Mouse (Mus musculus) heart, adult 11 months (tissue): ENCODE measurements around the gene Pgm3.

ENCODE experiments used
- DNase-seq: peaks from one replicate; pipeline ENCODE4 v3.0.0; 2022

Gene Pgm3

DNA sequence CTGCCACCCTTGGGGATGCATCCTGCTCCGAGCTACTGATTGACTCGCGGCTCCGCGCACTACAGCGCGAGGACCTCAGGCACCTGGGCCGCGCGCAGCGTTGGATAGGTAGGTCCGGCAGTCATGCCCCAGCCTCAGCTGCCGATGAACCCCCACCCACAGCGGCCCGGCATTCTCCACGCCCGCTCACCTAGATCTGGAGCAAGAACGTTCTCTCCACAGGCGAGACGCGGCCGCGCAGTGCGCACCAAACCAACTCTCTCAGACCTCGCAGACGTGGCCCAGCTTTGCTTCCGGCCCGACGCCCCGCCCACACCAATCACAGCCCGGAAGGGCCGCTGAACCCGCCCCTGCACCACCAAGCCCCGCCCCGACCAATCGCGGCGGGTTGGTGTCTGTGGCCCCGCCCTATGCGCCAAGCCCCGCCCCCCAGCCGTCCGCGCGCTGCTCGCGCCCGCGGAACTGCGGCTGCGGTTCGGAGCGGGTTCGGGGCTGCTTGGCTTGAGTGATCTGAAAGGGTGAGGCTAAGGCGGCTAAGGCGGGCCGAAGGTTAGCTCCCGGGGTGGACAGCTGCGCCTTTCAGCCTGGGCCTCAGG is at the start of gene Pgm3, which contains the start of gene Rwdd2a:
Gene Pgm3 (minus strand): TSS at position 303 of the 596 bp plus-strand sequence.
Gene Rwdd2a (plus strand): TSS at position 452 of the 596 bp plus-strand sequence.
- DNase-seq, result peak; percentile 99

GRCm38 (mm10) chr9:86619341-86620139 is 47.9 kb upstream of the Pgm3 start:
- DNase-seq, result peak; percentile 72

DNA sequence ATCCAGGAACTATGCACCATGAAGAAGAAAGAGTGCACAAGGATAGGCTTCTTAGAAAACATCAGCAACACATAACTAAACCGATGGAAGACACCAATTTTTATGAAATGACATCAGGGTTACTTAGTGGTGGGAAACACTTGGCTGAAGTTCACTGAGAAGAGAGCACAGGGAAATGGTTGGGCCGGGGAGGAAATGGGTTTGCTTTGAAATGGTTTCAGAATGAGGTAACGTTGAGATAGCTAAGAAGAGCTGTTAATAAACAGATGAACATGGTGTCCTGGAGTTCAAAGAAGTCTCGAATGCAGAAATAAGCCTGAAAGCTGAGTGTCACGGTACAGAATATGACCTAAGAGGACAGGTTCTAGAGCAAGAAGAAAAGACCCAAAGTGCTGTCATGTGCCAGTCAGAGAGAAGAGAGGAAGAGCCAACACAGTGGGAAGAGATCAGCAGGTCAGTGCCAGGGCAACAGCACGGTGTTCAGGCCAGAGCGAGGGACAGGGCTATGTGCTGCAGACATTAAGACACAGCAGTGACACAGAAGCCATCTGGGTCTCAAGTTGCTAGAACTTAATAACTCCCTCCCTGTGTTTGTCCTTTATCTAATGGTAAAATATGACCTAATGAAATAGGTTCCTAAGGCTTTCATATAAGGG is 46.3 kb upstream of the Pgm3 start:
- DNase-seq, result peak; percentile 76

DNA sequence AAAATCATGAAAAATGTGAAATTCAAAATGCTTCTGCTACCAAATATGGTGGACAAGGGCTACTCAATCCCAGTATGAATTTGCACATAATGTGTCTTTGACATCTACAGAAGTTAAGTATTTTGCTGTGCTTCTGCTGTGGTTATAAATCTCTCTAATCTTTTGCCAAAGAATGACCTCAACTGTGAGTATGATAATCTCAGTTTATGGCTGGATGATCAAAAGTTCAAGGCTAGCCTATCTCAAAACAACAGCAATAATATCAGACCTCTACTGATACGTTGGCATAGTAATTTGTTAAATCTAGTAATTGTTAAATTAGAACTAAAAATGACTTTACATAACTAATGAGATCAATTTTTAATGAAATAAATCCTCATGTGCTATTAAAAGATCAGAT is 44.1 kb upstream of the Pgm3 start:
- DNase-seq, result no peak

GRCm38 (mm10) chr9:86612091-86612490 is 40.4 kb upstream of the Pgm3 start:
- DNase-seq, result peak; percentile 80

DNA sequence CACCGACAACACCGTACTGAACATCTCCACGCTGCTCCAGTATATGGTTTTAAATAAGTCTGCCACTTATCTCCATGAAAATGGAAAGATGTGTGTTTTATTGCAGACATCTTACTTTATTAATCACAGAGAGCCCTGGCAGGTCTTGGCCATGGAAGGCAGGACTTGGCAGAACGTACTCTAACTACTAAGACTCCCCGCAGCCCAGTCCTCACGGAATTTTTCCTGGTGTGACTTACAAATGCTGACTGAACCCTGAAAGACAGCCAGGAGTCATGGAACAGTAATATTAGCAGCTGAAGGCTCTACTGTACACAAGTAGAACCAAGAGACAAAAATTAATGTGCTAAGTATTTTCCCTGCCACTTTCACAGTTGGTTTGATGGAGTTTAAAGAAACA is 34.1 kb upstream of the Pgm3 start:
- peak; percentile 79 for DNase-seq

DNA sequence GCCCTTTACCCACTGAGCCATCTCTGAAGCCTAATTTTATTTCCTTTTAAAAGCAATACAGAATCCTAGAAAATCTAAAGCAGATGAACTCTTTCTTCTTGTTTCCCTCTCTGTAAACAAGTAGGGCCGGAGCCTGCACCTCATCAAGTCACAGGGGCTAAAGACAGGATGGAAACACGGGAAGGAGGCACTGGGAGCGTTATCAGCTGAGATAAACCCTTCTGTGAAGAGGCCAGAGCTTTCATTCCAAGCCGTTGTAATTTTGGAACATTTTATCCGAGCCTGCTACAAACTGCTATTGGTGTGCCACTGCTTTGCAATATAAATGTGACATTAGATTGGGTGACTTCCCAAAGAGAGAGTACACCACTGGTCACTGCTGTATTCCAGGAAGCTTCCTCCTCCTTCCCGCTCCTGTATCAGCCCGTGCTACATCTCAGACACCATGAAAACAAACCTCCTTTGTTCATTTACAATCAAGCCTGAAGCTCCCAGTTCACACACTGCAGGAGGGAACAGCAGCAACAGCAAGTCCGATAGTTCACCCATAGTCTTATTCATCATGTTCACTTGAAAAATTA is 28.2 kb upstream of the Pgm3 start:
- DNase-seq, result peak; percentile 62

GRCm38 (mm10) chr9:86596983-86597382 is 25.3 kb upstream of the Pgm3 start:
- peak; percentile 12 for DNase-seq

- DNase-seq, result peak; percentile 84
Measured at GRCm38 (mm10) chr9:86594357-86594767, 22.7 kb upstream of the Pgm3 start.

- DNase-seq, result peak; percentile 94
Measured at GRCm38 (mm10) chr9:86592676-86593668, 21.3 kb upstream of the Pgm3 start.

DNA sequence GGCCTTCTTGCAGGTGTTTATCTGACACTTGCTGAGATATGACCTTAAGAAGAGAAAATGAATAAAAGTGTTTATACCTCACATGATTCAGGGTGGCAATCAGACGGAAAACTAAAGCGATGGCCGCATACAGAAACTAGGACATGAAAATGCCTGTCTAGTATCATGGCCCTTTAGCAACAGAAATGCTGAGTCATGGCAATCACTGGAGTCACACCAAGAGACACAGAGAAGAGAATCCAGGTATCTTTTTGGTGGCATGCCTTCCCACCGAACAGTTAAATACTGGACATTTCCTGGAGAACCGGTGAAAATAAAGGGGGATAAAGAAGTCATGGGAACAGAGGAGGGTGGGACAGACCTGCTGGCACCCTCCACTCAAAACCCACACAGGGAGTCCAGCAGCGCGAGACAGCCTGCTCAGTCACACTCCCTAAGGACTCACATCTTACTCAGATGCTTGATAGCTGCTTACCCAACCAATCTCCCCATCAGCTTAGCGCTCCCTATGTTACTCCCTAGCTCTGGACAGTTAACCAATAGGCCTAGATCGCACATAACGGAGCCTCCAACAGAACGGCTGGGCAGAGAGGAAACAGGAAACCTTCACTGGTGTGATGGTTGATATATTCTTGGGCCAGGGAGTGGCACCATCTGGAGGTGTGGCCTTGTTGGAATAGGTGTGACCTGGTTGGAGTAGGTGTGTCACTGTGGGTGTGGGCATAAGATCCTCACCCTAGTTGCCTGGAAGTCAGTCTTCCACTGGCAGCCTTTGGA is 15.6 kb upstream of the Pgm3 start:
- DNase-seq, result peak; percentile 75

DNA sequence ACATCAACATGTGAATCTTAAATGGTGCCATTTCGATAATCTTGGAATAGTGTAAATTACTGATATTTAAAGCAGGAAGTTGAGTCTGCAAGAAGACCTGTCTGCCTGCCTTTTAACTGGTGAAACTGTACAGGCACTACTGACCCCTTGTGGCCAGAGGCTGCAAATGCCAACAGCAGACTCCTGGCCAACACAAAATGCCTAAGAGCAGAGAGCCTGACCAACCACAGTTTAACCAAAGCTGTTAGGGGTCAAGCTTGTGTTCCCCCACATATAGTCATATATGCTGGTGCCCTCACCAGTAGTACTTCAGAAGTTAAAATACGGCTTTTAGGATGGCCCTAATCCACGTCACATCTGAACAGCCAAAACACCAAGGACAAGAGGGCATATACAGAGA is 12.1 kb upstream of the Pgm3 start:
- peak; percentile 95 for DNase-seq

DNA sequence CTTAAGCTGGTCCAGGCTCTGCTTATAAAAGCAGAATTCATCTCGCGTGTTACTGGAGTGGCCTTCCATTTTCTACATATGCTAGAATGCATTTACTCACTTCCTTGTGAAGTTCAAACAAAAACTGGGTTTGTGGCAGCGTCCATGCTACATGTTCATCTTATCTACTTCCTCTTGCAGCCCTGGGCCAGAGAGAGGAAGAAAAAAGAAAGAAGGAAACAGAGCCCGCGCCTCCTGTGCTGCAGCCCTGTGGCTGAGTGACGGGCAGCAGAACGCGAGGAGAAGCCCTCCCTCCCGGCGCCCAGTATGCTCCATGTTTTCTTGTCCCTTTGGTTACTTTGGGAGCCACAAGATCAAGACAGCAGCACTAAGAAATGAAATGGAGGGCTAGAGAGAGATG is 8.0 kb upstream of the Pgm3 start:
- DNase-seq, result peak; percentile 91

- peak; percentile 12 for DNase-seq
Measured at GRCm38 (mm10) chr9:86575178-86575577, 3.5 kb upstream of the Pgm3 start.

DNA sequence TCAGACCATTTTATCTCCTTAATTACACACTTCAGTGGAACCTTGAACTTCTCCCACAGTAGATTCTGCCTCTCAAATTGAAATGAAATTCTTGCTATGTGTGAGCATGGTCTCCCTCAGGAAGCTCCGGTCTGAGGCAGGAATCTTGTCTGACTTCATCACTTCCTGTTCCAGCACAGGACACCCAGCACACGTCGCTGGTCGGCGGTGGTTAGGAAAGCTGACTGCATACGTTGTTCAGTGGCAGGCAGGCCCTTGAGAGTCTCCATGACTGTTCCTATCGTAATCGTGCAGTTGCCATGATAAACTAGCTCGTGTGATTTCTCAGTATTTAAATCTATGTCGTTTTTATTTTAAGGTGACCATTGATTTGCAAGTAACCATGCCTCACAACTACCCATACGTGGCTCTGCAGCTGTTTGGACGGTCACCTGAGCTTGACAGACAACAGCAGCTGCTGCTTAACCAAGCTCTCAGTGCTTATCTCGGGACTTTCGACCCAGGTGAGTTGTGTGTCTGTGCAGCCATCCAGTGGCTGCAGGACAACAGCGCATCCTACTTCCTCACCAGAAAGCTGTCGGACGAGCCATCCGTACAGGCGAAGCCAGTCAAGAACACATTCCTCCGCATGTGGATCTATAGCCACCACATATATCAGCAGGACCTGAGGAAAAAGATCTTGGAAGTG is 2.1 kb upstream of the Pgm3 start:
- peak; percentile 88 for DNase-seq

- peak; percentile 98 for DNase-seq
Measured at GRCm38 (mm10) chr9:86572636-86573291, 1.1 kb upstream of the Pgm3 start.

- no peak for DNase-seq
Measured at GRCm38 (mm10) chr9:86572196-86572595, 554 bp upstream of the Pgm3 start.

DNA sequence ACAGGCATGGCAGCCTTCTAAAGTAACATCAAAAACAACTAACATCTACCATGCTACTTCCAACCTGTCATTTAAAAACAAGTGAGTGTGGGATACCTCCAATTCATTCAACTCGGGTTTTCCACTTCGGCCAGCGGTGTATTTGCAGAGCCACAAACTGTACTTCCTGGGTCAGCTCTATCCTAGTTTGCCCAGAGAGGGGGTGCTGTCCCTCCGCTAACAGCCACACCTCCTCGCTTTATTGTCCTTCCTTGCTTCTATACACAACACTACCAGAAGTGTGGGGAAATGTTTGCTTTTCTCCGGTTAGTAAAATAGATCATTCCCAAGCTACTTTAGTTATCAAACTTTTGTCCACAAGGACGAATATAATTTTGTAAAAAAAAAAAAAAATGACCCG is 696 bp downstream of the Pgm3 start:
- DNase-seq, result peak; percentile 89

DNA sequence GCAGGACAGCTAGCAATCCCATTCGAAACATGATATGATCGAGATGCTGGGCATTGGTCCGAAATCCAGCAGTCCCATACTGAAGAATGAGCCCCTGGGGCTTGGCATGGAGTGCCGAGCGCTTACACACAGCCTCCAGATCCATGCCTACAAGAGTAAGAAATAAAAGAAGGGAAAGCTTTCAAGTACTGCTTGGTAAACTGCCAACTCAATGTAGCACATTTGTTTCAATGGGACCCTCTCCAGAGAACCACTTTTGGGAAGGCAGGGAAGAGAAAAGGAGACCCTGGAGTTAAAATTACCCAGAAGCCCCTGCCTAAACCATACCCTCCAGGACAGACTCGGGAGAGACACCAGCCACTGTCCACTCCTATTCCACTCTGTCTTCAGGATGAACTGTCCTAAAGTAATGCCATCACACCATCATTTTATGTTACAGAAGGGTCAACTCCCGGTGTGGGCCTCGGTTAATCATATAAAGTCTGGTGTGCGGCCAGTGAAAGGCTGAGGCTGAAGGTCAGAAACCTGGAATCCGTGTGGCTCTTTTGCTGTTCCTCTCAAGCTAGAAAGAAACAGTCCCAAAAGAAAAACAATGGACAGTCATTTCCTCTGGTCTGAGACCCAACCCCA is 1.3 kb downstream of the Pgm3 start:
- DNase-seq, result peak; percentile 87
